Mouse (Mus musculus) hindbrain, embryonic 14.5 days (tissue): Measurements from ENCODE around the gene Tmem14c. TPM values are rescaled to one million over a fixed set of nuclear protein-coding genes. Genes with fewer than 3 reads are reported as not detected.

Experiments used
- polyA plus RNA-seq: library from polyadenylated mRNA; unstranded; fragments of >200 nt; fragmentation: Nextera tagmentation; extraction: Ambion mirVana; gene quantifications from 2 replicates; pipeline ENCODE4 v1.2.1, GENCODE M21; 2014

Tmem14c gene
- polyA plus RNA-seq, 1 experiment from 2014 or later, result 147 TPM

Other genes starting within 250 kb of the Tmem14c start
- gene Gcnt2, start 156.5 kb upstream of the Tmem14c start, polyA plus RNA-seq, result 7.4 and 8.1 TPM in 2 replicates
- 57.0 and 65.8 TPM in 2 replicates for gene Pak1ip1, start 15.3 kb upstream of the Tmem14c start, polyA plus RNA-seq
- gene Mak, start 63.4 kb downstream of the Tmem14c start, polyA plus RNA-seq, result 2.6 and 2.7 TPM in 2 replicates
- gene Gcm2, start 94.7 kb downstream of the Tmem14c start, polyA plus RNA-seq, result not detected in 2 replicates
- gene Sycp2l, start 98.0 kb downstream of the Tmem14c start, polyA plus RNA-seq, result not detected in 2 replicates
- 39.7 and 45.8 TPM in 2 replicates for gene Elovl2, start 204.1 kb downstream of the Tmem14c start, polyA plus RNA-seq
- 28.9 and 37.8 TPM in 2 replicates for gene Smim13, start 233.6 kb downstream of the Tmem14c start, polyA plus RNA-seq